Mouse (Mus musculus) left cerebral cortex, adult 11 months (tissue): ENCODE results near the gene Mapk8ip1.

Source experiments
- DNase-seq: peaks from one replicate; pipeline ENCODE4 v3.0.0; 2022; ENCODE audit warnings: low spot score

Mapk8ip1 gene

DNA sequence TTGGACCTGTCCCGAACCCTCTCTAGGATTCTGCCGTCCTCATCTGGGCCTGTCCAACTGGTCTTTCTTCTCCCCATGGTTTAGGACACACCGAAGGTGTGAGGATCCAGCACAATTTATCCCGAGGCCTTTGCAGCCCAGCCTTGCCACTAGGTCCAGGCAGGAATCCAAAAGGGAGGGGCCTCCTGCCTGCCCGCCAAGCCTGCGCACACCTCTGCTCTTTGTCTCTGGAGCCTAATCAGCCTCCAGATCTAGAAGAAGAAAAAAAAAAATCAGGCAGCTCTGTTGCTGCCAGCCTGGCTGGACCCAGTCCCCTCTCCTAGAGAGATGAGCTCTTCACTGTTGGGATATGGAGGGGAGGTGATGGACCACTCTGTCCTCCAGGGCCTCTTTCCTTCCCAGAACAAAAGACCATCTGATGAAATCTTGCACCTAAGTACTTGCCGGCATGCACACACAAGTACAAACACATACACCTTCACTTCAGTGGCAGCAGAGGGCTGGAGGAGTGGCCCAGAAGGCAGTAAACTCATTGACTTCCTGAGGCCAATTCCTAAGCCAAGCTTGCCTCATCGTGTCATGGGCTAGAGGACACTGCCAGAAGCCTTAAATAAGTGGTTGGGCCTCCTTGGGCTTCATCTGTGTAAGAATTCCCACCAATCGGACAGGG is 28.2 kb downstream of the Mapk8ip1 start:
- no peak for DNase-seq

- DNase-seq, result no peak
These were observed 28.9 kb downstream of the Mapk8ip1 start for GRCm38 (mm10) chr2:92371971-92372690.

DNA sequence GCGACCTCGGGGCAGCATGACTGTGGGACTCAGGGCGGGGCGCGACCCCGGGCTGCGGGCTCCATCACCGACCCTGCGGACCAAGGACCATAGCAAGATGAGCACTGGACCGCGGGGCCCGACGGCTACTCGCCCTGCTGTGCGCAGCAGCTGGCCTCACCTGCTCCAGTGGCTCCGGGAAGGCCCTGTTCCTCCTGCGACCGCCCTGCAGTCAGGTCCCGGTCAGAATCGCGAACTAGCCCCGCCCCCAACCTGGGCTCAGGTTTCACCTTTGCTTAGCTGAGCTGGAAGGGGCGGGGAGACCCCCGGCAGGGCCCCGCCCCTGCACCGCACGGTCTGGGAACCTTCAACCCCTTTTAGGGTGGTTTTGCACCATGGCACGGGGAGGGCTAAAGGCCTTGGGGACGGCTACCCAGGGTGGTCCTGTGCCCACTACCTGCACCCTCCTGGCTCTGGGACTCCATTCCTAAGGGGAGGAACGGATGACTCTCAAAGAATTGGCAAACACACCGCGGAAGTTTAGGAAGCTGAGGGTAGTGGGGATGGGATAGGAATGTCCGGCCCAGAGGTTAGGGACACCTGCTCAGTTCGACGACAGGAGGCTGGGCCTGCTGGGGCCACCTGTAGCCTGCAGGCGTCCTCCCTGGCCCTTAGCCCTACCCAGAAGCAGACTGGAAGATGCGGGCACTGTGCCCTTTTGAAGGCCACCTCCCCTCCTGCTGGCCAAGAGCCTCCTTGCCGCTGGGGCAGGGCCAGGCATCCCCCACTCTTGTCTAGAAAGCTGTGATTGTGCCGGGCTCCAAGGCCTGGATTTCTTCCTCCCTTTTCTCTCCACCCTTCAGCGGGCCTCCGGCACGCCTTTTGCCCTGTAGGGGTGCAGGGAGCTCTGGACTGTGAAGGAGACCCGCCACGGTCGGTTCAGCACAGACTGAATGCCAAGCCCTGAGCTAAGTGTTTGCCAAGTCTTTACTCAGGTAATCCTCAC is 29.9 kb downstream of the Mapk8ip1 start:
- no peak for DNase-seq

DNA sequence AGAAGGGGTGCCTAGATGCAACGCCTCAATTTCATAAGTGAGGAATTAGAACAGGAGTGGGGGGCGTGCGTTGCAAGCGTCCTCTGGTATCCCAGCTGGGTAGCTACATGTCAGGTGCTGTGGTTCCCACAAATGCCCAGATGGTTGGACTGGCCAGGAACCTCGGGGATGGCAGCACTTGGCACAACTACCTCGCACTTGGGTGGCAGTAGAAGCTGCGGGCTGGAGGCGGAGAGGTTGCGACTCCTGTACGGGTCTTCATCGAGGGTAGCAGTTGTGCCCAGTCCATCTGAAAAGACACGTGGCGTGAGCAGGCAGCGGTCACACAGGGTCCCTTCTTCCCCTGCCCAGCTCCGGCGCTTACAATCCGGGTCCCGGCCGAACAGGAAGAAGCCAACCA is 30.7 kb downstream of the Mapk8ip1 start:
- DNase-seq, result no peak

- DNase-seq, result no peak
These were observed 33.6 kb downstream of the Mapk8ip1 start for GRCm38 (mm10) chr2:92367383-92368029.

GRCm38 (mm10) chr2:92365568-92365967 is 35.5 kb downstream of the Mapk8ip1 start:
- no peak for DNase-seq

GRCm38 (mm10) chr2:92364086-92364485 is 37.0 kb downstream of the Mapk8ip1 start:
- no peak for DNase-seq

- DNase-seq, result no peak
These were observed 38.4 kb downstream of the Mapk8ip1 start for GRCm38 (mm10) chr2:92362571-92363228.

GRCm38 (mm10) chr2:92361795-92362194 is 39.3 kb downstream of the Mapk8ip1 start:
- DNase-seq, result no peak

- DNase-seq, result no peak
These were observed 40.2 kb downstream of the Mapk8ip1 start for GRCm38 (mm10) chr2:92360893-92361292.

DNA sequence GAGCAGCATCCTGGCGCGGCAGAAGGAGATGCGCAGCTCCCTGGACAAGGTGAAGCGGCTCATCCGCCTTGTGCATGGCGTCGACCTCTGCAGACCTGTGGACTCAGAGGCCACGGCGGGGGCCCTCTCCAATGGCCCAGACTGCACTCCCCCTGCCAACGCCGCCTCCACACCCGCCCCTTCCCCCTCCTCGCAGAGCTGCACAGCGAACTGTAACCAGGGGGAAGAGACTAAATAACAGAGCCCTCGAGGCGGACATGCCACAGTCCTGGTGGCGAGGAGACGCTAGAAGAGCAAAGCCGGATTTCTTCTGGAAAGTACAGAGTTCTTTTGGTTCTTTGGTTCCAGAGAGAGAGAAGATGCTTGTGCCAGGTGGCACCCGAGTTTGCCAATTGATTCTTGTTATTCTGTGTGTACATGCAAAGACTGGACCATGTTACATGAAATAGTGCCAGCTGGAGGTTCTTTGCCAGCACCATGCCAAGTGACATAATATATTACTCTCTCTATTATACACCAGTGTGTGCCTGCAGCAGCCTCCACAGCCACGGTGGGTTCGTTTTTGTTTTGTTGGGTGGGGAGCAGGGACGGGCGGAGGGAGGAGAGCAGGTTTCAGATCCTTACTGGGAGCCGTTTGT is 40.8 kb downstream of the Mapk8ip1 start:
- no peak for DNase-seq

GRCm38 (mm10) chr2:92359301-92359700 is 41.8 kb downstream of the Mapk8ip1 start:
- no peak for DNase-seq

DNA sequence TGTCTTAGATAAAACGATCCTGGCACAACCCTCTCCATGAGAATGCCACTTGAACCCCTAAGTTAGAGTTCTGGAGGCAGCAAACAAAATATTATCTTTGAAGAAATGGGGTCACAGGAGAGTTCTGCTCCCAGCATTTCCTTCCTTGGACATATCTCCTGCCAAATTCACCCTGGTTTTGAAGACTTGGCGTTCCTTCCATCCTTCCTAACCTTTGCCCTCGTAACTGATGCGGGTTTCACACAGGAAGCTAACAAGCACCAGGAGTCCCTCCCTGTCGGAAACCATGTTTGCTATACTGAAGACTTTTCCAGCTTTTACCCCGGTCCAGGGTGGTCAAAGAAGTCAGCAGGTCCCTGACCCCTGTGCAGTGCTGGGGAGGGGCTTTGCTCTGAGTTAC is 46.8 kb downstream of the Mapk8ip1 start:
- DNase-seq, result no peak

GRCm38 (mm10) chr2:92353402-92353801 is 47.7 kb downstream of the Mapk8ip1 start:
- DNase-seq, result no peak

- DNase-seq, result no peak
These were observed 50.4 kb downstream of the Mapk8ip1 start for GRCm38 (mm10) chr2:92350686-92351085.

DNA sequence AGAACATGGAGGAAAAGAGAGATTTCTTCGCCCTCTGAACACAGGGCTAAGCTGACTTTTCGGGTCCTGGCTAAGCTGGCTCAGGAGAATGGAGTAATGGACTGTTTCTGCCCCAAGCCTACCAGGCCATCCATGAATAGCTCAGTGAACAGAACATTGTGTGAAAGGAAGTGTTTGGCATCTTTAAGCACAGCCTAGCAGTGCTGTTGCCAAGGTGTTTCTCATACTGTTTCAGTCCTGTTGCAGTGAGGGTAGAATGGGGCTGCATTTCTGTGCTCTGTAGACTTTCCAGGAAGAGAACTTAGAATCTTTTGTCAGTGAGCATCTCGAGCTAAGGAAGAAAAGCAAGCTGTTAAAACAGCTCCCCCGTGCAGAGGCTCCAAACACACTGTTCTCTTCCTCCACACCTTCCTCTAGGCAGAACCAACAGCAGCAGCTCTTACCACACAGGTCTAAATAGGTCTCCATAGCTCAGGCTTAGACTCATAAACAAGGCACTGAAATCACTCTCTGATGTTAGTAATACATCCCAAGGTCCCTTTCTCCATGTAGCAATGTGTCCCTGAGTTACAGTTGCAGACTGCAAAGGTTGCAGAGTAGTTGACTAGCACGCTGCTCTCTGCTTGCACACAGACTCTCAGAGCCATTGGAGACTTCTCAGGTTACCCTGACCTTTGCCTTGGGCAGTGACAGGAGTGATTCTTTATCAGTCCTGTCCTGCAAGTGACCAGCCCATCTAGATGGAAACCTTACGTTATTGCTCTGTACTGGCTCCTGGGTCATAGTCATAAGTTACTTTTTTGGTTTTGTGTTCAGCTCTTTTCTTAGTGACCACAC is 51.3 kb downstream of the Mapk8ip1 start:
- DNase-seq, result no peak

DNA sequence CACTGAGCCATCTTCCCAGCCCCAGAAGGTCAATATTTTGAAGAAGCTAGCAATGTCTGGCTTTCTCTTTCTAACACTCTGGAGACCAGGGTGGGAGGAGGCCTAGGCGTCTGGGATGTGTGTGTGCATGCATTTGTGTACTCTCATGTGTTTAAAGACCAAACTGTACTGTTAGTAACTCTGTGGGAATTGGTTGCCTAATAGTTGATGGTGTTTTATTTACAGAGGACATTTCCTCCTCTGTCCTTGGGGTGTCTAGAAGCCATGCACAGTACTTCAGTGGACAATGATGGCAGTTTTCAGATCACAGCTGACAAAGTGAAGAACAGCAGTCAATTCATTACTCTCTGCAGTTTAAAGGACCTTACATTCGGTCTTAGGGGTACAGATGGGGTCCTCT is 53.9 kb downstream of the Mapk8ip1 start:
- DNase-seq, result no peak

- no peak for DNase-seq
These were observed 58.6 kb downstream of the Mapk8ip1 start for GRCm38 (mm10) chr2:92342418-92342817.
